Mouse (Mus musculus): ENCODE measurements at regions not wholly inside any gene's neighbourhood (a gene's known extent, or its start where the extent isn't known, plus 50 kb on each side); places are given as distances from the start of the nearest gene placed in this dataset.

- Histone ChIP-seq H3K79me2 (ENCODE audit: control insufficient read depth, insufficient read depth, low read length, poor library complexity) (no peaks in the 10 kb centered on the region), H3K9me3 (replicated peaks; ENCODE audit: insufficient read depth, low read length) (no peaks in the 10 kb centered on the region), H3K9ac (ENCODE audit: control insufficient read depth, low read depth, low read length, poor library complexity, severe bottlenecking) (no peak overlapping the region), H3K4me1 (ENCODE audit: control insufficient read depth in 1 of 2, insufficient read depth in 2 of 2, low read length in 2 of 2) (no peaks in the 10 kb centered on the region), H3K4me3 (ENCODE audit: control insufficient read depth in 1 of 2, insufficient read depth in 1 of 2, low read depth in 2 of 2, low read length in 2 of 2) (no peak overlapping the region), H3K27me3 (ENCODE audit: control insufficient read depth in 1 of 2, insufficient read depth in 2 of 2, low read length in 2 of 2) (no peaks in the 10 kb centered on the region), H3K27ac (ENCODE audit: control insufficient read depth, low read depth, low read length) (no peak overlapping the region), H3K36me3 (ENCODE audit: control insufficient read depth in 1 of 2, insufficient read depth in 2 of 2, low read length in 2 of 2) (no peaks in the 10 kb centered on the region)
- TF ChIP-seq ZNF384 (IDR thresholded peaks at IDR 0.05; ENCODE audit: low read depth, low read length) (no peak), RCOR1 (IDR thresholded peaks at IDR 0.05; ENCODE audit: low read depth, low read length) (no peak), POLR2AphosphoS2 (IDR thresholded peaks at IDR 0.05; ENCODE audit: low read length) (no peak), ETS1 (IDR thresholded peaks at IDR 0.05; ENCODE audit: low read depth, low read length) (no peak), USF2 (IDR thresholded peaks at IDR 0.05; ENCODE audit: borderline replicate concordance in 1 of 2, insufficient read depth in 1 of 2, low read depth in 1 of 2, low read length in 2 of 2) (no peak), ELF1 (IDR thresholded peaks at IDR 0.05; ENCODE audit: low read depth, low read length) (no peak), GATA1 (IDR thresholded peaks at IDR 0.05; ENCODE audit: low read depth, low read length) (no peak), E2F4 (IDR thresholded peaks at IDR 0.05; ENCODE audit: borderline replicate concordance, low read depth, low read length) (no peak), MAFK (IDR thresholded peaks at IDR 0.05; ENCODE audit: borderline replicate concordance, low read depth, low read length) (no peak)
- DNase-seq (ENCODE audit: low read depth, low spot score): no peak
These were observed 164.3 kb downstream of the Cxcl12 start for GRCm38 (mm10) chr6:117332641-117333040.

DNA sequence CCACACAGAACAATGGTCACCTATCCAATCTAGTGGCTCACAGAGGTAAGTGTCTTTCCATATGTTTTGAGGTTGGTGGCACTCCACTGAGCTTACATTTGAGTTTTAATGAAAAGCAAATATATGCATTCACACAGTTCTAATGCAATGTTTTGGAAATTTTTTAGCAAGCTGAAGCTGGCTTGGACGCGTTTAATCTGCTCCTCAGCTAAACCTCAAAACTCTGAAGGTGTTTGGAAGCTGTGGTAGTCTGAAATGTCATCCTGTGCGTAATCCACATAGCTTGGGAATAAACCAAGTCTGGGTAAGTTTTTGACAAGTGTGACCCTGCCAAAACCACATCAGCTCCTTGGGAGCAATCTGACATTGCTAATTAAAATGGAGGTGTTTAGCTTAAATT lies 173.8 kb downstream of the Cxcl12 start:
- Histone ChIP-seq H3K79me2 (ENCODE audit: control insufficient read depth, insufficient read depth, low read length, poor library complexity) (no peaks in the 10 kb centered on the region), H3K9me3 (replicated peaks; ENCODE audit: insufficient read depth, low read length) (no peaks in the 10 kb centered on the region), H3K4me1 (ENCODE audit: control insufficient read depth in 1 of 2, insufficient read depth in 2 of 2, low read length in 2 of 2) (no peaks in the 10 kb centered on the region), H3K4me3 (ENCODE audit: control insufficient read depth in 1 of 2, insufficient read depth in 1 of 2, low read depth in 2 of 2, low read length in 2 of 2) (no peak overlapping the region), H3K36me3 (ENCODE audit: control insufficient read depth in 1 of 2, insufficient read depth in 2 of 2, low read length in 2 of 2) (no peaks in the 10 kb centered on the region), H3K27ac (ENCODE audit: control insufficient read depth, low read depth, low read length) (no peak overlapping the region), H3K27me3 (ENCODE audit: control insufficient read depth in 1 of 2, insufficient read depth in 2 of 2, low read length in 2 of 2) (no peaks in the 10 kb centered on the region), H3K9ac (ENCODE audit: control insufficient read depth, low read depth, low read length, poor library complexity, severe bottlenecking) (no peak overlapping the region)
- DNase-seq (ENCODE audit: low read depth, low spot score): no peak
- TF ChIP-seq NRF1 (IDR thresholded peaks at IDR 0.05; ENCODE audit: insufficient read depth, low read depth, low read length, poor library complexity, severe bottlenecking) (no peak), JUND (IDR thresholded peaks at IDR 0.05; ENCODE audit: low read depth, low read length) (no peak), E2F4 (IDR thresholded peaks at IDR 0.05; ENCODE audit: borderline replicate concordance, low read depth, low read length) (no peak), POLR2AphosphoS5 (IDR thresholded peaks at IDR 0.05; ENCODE audit: borderline replicate concordance, low read depth, low read length) (no peak), MEF2A (IDR thresholded peaks at IDR 0.05; ENCODE audit: extremely low read depth, insufficient replicate concordance, low read depth, low read length, poor library complexity, severe bottlenecking) (no peak), HCFC1 (IDR thresholded peaks at IDR 0.05; ENCODE audit: low read depth, low read length) (no peak), ZKSCAN1 (IDR thresholded peaks at IDR 0.05; ENCODE audit: low read depth, low read length) (no peak), MYC (IDR thresholded peaks at IDR 0.05; ENCODE audit: low read depth, low read length) (no peak), UBTF (IDR thresholded peaks at IDR 0.05; ENCODE audit: borderline replicate concordance, insufficient read depth, low read depth, low read length) (no peak), CHD2 (IDR thresholded peaks at IDR 0.05; ENCODE audit: low read length) (no peak), SIN3A (IDR thresholded peaks at IDR 0.05; ENCODE audit: low read length) (no peak), MXI1 (IDR thresholded peaks at IDR 0.05; ENCODE audit: low read depth, low read length) (no peak), MAFK (IDR thresholded peaks at IDR 0.05; ENCODE audit: borderline replicate concordance, low read depth, low read length) (no peak), ELF1 (IDR thresholded peaks at IDR 0.05; ENCODE audit: low read depth, low read length) (no peak), USF2 (IDR thresholded peaks at IDR 0.05; ENCODE audit: borderline replicate concordance in 1 of 2, insufficient read depth in 1 of 2, low read depth in 1 of 2, low read length in 2 of 2) (no peak), TBP (IDR thresholded peaks at IDR 0.05; ENCODE audit: low read depth, low read length) (no peak), ZC3H11A (IDR thresholded peaks at IDR 0.05; ENCODE audit: low read depth, low read length) (no peak)
